Mouse (Mus musculus) embryonic facial prominence, embryonic 12.5 days (tissue): ENCODE results near the gene Pmepa1. TPM values are rescaled to one million over a fixed set of nuclear protein-coding genes. Genes with fewer than 3 reads are reported as not detected.

ENCODE experiments used
- ATAC-seq: fragments of 200-750 bp; cut with Nextera tagmentation; 2 replicates; pipeline ENCODE4 v1.8.0; 2017; ENCODE audit not compliant: insufficient number of reproducible peaks, insufficient read depth, low FRiP score, low TSS enrichment
- H3K27ac ChIP-seq: fragments of 300-500 bp; sonication (generic); 2 replicates; pipeline ENCODE4 v1.5.1; 2016; ENCODE audit warnings: mild to moderate bottlenecking
- H3K27me3 ChIP-seq: fragments of 300-500 bp; sonication (generic); 2 replicates; pipeline ENCODE4 v1.6.1; 2016; ENCODE audit warnings: mild to moderate bottlenecking, moderate library complexity
- H3K36me3 ChIP-seq: fragments of 300-500 bp; sonication (generic); 2 replicates; pipeline ENCODE4 v1.6.1; 2016; ENCODE audit warnings: mild to moderate bottlenecking
- H3K4me1 ChIP-seq: fragments of 300-500 bp; sonication (generic); 2 replicates; pipeline ENCODE4 v1.6.1; 2016
- H3K4me2 ChIP-seq: fragments of 300-500 bp; sonication (generic); replicated peaks from 2 replicates; pipeline ENCODE4 v1.6.1; 2016; ENCODE audit warnings: mild to moderate bottlenecking, moderate library complexity
- H3K4me3 ChIP-seq: fragments of 300-500 bp; sonication (generic); 2 replicates; pipeline ENCODE4 v1.5.1; 2016; ENCODE audit warnings: mild to moderate bottlenecking
- H3K9ac ChIP-seq: fragments of 300-500 bp; sonication (generic); 2 replicates; pipeline ENCODE4 v1.6.1; 2016; ENCODE audit warnings: mild to moderate bottlenecking, moderate library complexity
- H3K9me3 ChIP-seq: fragments of 300-500 bp; sonication (generic); 2 replicates; pipeline ENCODE4 v1.6.1; 2016; ENCODE audit warnings: mild to moderate bottlenecking, moderate library complexity
- WGBS: fragments of 180-500 bp; shearing (Covaris S2); methylation state at CpG from one replicate; pipeline ENCODE4 v1.1.7; 2016; 5-methylcytosine and 5-hydroxymethylcytosine counted together
- polyA plus RNA-seq: library from polyadenylated mRNA; unstranded; fragments of >200 nt; fragmentation: Nextera tagmentation; extraction: Ambion mirVana; gene quantifications from 2 replicates; pipeline ENCODE4 v1.2.1, GENCODE M21; 2016

Pmepa1 gene
- polyA plus RNA-seq, 1 experiment from 2014 or later, result 5.8 TPM

DNA sequence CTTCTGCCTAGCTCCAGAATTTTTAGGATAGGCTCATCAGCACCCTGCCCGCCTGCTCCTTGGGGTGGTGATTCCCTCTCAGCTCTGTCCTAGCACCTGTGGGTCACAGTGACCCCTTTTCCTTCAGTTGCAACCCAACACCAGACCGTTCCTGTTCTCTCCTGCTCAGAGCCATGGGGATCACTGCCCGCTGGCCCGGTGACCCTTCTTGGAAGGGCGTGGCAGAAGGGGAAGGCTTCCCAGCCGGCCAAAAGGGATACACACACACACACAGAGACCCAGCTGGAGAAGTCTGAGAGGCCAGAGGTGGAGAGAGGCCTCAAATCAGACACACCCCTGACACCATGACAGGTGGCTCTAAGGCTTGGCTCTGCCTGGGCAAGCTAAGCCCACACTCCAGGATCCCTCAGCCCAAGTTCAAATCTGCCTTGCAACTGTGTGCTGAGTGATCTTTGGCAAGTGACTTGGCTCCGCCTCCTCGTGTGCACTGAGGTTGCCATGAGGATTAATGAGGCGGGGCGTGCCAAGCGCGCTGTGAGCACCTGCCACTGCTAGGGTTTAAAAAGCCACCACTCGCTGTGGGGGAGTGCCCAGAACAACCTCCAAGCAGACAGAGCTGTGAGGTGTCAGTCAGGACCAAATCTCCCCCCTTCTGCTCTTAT lies 11.7 kb downstream of the Pmepa1 start:
- 30% methylated on average over 13 of the region's 13 CpGs for WGBS
- H3K27me3 ChIP-seq, result no peaks in the 10 kb centered on the region
- H3K36me3 ChIP-seq, result peaks cover 4% of the 10 kb centered on the region; the same call in 1 of the 2 replicates
- no peak overlapping the region; the same call in 1 of the 2 replicates for H3K4me2 ChIP-seq
- peaks cover 77% of the 10 kb centered on the region for H3K4me1 ChIP-seq
- H3K4me3 ChIP-seq, result no peak overlapping the region
- no peak overlapping the region for H3K27ac ChIP-seq
- ATAC-seq, result no peak
- no peaks in the 10 kb centered on the region for H3K9me3 ChIP-seq
- H3K9ac ChIP-seq, result no peak overlapping the region

DNA sequence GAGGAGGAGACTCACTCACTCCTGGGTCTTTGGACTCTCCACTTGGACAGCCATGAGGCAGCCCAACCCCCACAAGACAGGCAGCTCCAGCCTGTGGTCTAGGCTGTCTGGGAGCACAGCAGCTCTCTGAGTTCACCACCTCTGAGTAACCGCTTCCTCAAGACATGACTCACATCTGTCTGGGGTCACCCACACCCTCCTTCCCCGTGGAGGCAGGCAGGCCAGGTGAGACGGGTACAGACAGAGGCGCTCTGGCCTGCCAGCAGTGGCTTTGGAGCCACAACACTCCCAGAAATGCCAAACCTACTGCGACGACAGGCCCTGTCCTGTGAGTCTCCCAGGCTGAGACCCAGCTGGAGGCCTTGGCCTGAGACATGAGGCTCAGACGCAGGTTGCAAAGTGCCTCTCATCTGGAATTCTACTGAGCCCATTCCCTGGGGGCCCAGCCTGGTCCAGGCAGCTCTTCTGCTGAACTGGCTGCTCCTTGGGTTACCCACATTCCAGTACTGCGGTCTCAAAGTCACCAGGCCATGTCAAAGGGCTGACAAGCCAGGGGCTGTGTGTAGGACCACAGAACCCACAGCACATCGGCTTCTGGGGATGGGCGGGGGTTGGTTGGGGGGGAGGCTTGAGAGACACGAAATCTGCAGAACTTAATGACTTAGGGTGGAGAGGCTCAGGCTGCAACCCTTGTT lies 12.6 kb downstream of the Pmepa1 start:
- no peak overlapping the region for H3K27ac ChIP-seq
- peaks cover 82% of the 10 kb centered on the region for H3K4me1 ChIP-seq
- ATAC-seq, result no peak
- no peaks in the 10 kb centered on the region for H3K9me3 ChIP-seq
- no peaks in the 10 kb centered on the region for H3K27me3 ChIP-seq
- 48% methylated on average over 11 of the region's 11 CpGs for WGBS
- H3K4me2 ChIP-seq, result no peak overlapping the region; the same call in 1 of the 2 replicates
- H3K4me3 ChIP-seq, result no peak overlapping the region
- H3K9ac ChIP-seq, result no peak overlapping the region
- peaks cover 4% of the 10 kb centered on the region; the same call in 1 of the 2 replicates for H3K36me3 ChIP-seq

DNA sequence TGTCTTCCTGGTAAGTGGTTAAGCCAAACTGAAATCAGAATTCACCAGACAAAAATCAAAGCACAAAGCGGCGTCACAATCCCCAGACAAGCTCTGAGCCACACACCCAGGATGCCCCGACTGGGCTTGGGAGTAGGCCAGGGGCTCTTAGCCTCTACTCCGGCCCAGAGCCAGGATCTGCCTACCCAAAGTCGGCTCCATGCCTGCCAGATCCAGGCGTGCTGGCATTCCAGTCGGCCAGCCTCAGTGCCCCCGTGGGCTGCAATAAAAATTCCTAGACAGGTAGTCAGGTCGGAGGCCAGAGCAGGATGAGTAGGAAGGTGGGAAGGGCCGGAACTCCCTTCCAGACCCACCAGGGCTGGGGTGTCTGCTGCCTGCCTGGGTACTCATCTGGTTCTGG lies 14.8 kb downstream of the Pmepa1 start:
- Histone ChIP-seq H3K4me1 (peaks cover 89% of the 10 kb centered on the region), H3K4me2 (no peak overlapping the region), H3K4me3 (no peak overlapping the region), H3K27ac (no peak overlapping the region), H3K9me3 (no peaks in the 10 kb centered on the region), H3K9ac (peak overlapping the region; percentile 36), H3K27me3 (no peaks in the 10 kb centered on the region), H3K36me3 (peaks cover 4% of the 10 kb centered on the region; the same call in 1 of the 2 replicates)
- ATAC-seq, result no peak
- WGBS, result 80% methylated on average over 10 of the region's 10 CpGs

DNA sequence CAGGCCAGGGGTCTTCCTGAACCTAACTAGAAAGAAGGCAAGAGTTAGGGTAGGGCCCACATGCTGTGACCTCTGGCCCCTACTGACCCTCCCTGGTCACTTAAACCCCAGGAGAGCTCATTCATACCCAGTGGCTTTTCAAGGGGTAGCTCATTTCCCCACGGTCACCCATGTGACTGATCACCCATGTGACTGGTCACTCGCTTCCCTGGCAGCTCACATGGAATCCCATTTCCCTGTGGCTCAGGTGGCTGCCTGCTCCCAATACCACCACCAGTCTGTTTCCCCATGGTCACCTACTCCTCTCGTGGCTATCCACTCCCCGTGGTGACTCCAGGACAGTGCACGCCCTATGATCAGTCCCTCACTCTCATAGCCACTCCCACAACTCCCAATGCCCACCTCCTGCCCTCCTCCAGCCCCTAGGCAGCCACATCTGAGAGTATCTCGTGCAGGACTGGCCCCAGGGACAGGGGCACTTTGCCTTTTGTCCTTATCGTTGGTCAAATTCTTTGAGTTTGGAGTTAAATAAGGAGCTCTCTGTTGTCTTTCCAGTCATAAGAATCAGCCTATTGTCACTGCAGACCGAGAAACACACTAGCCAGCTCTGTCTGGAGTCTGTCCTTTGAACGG lies 17.8 kb downstream of the Pmepa1 start:
- peaks cover 85% of the 10 kb centered on the region for H3K4me1 ChIP-seq
- H3K9ac ChIP-seq, result no peak overlapping the region
- no peak overlapping the region for H3K4me3 ChIP-seq
- no peak overlapping the region for H3K4me2 ChIP-seq
- H3K27me3 ChIP-seq, result no peaks in the 10 kb centered on the region
- no peaks in the 10 kb centered on the region for H3K9me3 ChIP-seq
- ATAC-seq, result no peak
- H3K36me3 ChIP-seq, result peaks cover 4% of the 10 kb centered on the region; the same call in 1 of the 2 replicates
- WGBS, result 26% methylated on average over 9 of the region's 9 CpGs
- H3K27ac ChIP-seq, result no peak overlapping the region

DNA sequence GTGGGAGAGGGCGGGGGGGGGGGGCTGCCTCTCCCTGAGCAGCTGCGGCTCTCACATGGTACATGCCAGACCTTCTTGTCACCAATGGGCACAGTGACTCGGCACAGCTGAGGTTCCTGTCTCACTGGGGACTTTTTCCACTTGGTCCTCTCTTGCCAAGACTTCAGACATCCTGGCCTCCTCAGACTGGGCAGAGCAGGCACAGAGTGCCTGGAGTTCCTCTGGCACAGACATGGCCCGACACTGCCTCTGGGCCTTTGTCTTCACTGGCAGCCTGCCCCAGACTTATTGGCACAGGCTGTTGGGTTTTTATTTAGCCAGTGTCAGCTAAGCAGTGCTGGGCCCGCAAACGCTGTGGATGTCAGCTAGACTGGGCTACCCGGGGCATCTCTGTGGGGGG lies 18.7 kb downstream of the Pmepa1 start:
- Histone ChIP-seq H3K9me3 (no peaks in the 10 kb centered on the region), H3K9ac (no peak overlapping the region), H3K4me3 (no peak overlapping the region), H3K4me1 (peaks cover 92% of the 10 kb centered on the region), H3K27ac (peak overlapping the region; percentile 4; the same call in 1 of the 2 replicates), H3K4me2 (no peak overlapping the region), H3K27me3 (no peaks in the 10 kb centered on the region), H3K36me3 (no peaks in the 10 kb centered on the region)
- no peak for ATAC-seq
- 43% methylated on average over 7 of the region's 7 CpGs for WGBS

- WGBS, result 75% methylated on average over 4 of the region's 4 CpGs
- Histone ChIP-seq H3K9ac (no peak overlapping the region), H3K4me1 (peaks cover 92% of the 10 kb centered on the region), H3K27me3 (no peaks in the 10 kb centered on the region), H3K9me3 (no peaks in the 10 kb centered on the region), H3K36me3 (no peaks in the 10 kb centered on the region), H3K4me2 (no peak overlapping the region), H3K4me3 (no peak overlapping the region), H3K27ac (no peak overlapping the region)
- no peak for ATAC-seq
Measured at GRCm38 (mm10) chr2:173256552-173256949, 19.8 kb downstream of the Pmepa1 start.

- no peak for ATAC-seq
- Histone ChIP-seq H3K4me3 (no peak overlapping the region), H3K9ac (no peak overlapping the region), H3K4me1 (peaks cover 92% of the 10 kb centered on the region), H3K9me3 (no peaks in the 10 kb centered on the region), H3K36me3 (no peaks in the 10 kb centered on the region), H3K27ac (no peak overlapping the region), H3K27me3 (no peaks in the 10 kb centered on the region), H3K4me2 (no peak overlapping the region)
- WGBS, result 51% methylated on average over 7 of the region's 7 CpGs
Measured at GRCm38 (mm10) chr2:173255810-173256551, 20.4 kb downstream of the Pmepa1 start.

DNA sequence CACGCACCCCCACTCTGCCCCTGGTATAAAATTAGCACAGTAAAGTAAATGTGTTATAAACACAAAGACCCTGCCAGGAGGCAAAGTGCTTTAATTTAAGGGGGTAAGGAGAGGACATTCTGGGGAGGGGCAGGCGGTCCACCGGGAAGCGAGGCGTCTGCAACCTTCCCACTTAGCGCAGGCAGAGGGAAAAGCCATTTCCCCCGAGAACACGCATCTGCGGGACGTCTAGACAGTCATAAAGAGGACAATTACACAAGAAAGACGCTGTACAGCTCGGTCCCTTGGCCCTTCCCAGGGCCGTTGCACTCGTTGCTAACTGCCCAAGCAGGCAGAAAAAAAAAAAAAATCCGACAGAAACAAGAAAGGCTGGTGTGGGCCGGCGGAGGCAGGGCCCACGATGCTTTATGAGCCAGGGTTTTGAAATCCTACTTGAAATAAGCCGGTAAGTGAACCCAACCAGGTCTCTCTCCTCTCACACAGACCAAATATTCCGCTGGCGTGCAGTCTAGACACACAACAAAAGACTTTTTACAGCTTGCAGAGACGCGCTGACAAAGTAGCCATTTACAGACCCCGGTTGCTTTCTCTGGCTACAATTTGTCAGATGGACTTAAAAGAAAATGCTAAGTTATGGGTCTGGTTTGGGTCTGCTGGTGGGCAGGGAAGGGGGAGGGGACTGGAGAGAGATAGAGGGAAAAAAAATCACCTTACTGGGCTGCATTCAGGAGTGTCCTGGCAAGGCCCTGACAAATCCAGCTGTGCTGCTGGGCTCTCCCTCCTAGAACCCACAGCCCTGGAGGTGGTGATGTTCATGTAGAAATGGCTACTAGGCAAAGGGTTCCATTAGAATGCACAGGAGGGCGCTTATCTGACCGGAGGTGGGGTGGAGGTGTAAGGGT lies 22.3 kb downstream of the Pmepa1 start:
- H3K36me3 ChIP-seq, result no peaks in the 10 kb centered on the region
- no peak overlapping the region for H3K9ac ChIP-seq
- peak overlapping the region; percentile 30 for H3K4me2 ChIP-seq
- no peak for ATAC-seq
- no peak overlapping the region for H3K4me3 ChIP-seq
- peaks cover 93% of the 10 kb centered on the region for H3K4me1 ChIP-seq
- no peaks in the 10 kb centered on the region for H3K27me3 ChIP-seq
- WGBS, result 15% methylated on average over 26 of the region's 26 CpGs
- H3K9me3 ChIP-seq, result no peaks in the 10 kb centered on the region
- H3K27ac ChIP-seq, result peak overlapping the region; percentile 84

DNA sequence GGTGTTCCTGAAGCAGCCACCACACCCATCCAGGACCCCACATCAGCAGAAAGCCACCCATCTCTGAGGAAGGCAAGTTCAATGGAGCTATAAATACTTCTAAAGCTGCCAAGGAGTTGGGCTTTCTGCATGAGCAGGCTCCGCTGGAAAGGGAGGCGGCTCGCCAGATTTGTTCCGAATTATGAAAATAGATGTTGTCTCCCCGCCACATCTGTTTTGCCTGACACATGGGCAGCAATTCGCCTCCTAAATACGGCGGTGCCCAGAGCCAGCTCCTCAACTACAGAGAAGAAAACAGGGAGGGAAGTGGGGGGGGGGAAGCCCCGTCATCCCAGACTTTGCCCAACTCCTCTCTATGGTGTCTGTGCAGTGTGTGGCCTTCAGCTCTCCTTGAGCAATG lies 24.7 kb downstream of the Pmepa1 start:
- H3K4me3 ChIP-seq, result no peak overlapping the region
- ATAC-seq, result no peak
- peaks cover 91% of the 10 kb centered on the region for H3K4me1 ChIP-seq
- no peaks in the 10 kb centered on the region for H3K27me3 ChIP-seq
- no peaks in the 10 kb centered on the region for H3K9me3 ChIP-seq
- H3K4me2 ChIP-seq, result no peak overlapping the region
- no peak overlapping the region for H3K9ac ChIP-seq
- no peaks in the 10 kb centered on the region for H3K36me3 ChIP-seq
- 50% methylated on average over 9 of the region's 9 CpGs for WGBS
- no peak overlapping the region for H3K27ac ChIP-seq

- ATAC-seq, result no peak
- Histone ChIP-seq H3K9ac (no peak overlapping the region; the same call in 1 of the 2 replicates), H3K9me3 (no peaks in the 10 kb centered on the region), H3K27ac (no peak overlapping the region), H3K4me3 (no peak overlapping the region), H3K36me3 (no peaks in the 10 kb centered on the region), H3K4me1 (peaks cover 91% of the 10 kb centered on the region), H3K27me3 (no peaks in the 10 kb centered on the region), H3K4me2 (no peak overlapping the region)
- WGBS, result 55% methylated on average over 7 of the region's 7 CpGs
Measured at GRCm38 (mm10) chr2:173251133-173251532, 25.2 kb downstream of the Pmepa1 start.

- H3K27ac ChIP-seq, result 0 out of 2 replicates have a peak overlapping the region, but pooled peaks have one; percentile 18
- H3K27me3 ChIP-seq, result no peaks in the 10 kb centered on the region
- H3K36me3 ChIP-seq, result no peaks in the 10 kb centered on the region
- no peak overlapping the region for H3K4me2 ChIP-seq
- no peak overlapping the region for H3K9ac ChIP-seq
- H3K4me1 ChIP-seq, result peaks cover 95% of the 10 kb centered on the region
- 33% methylated on average over 2 of the region's 2 CpGs for WGBS
- H3K4me3 ChIP-seq, result no peak overlapping the region
- no peak for ATAC-seq
- no peaks in the 10 kb centered on the region for H3K9me3 ChIP-seq
Measured at GRCm38 (mm10) chr2:173250411-173250810, 25.9 kb downstream of the Pmepa1 start.
